Mouse (Mus musculus): Measurements from ENCODE around the gene Mpv17l2. TPM values are rescaled to one million over a fixed set of nuclear protein-coding genes. Genes with fewer than 3 reads are reported as not detected.

Gene Mpv17l2
- polyA plus RNA-seq, 1 experiment from 2014 or later, result 46.1 TPM

Small RNA genes lying within 50 kb of the gene (microRNA-seq; reads per million reads assigned to microRNA genes)
- 1.0 reads per million for gene Mir7240

Other genes with a start within 250 kb of the Mpv17l2 start
- gene Fkbp8, start 233.2 kb downstream of the Mpv17l2 start, polyA plus RNA-seq (2015; fragmentation: Nextera tagmentation; extraction: Ambion mirVana), result 295 and 322 TPM in 2 replicates
- 58.5 and 64.5 TPM in 2 replicates for gene Kxd1, start 233.0 kb downstream of the Mpv17l2 start, polyA plus RNA-seq (2015; fragmentation: Nextera tagmentation; extraction: Ambion mirVana)
- gene Ell, start 221.5 kb downstream of the Mpv17l2 start, polyA plus RNA-seq (2015; fragmentation: Nextera tagmentation; extraction: Ambion mirVana), result 20.3 and 23.8 TPM in 2 replicates
- 180 and 198 TPM in 2 replicates for gene Isyna1, start 166.6 kb downstream of the Mpv17l2 start, polyA plus RNA-seq (2015; fragmentation: Nextera tagmentation; extraction: Ambion mirVana)
- gene Ssbp4, start 152.1 kb downstream of the Mpv17l2 start, polyA plus RNA-seq (2015; fragmentation: Nextera tagmentation; extraction: Ambion mirVana), result 135 and 145 TPM in 2 replicates
- gene Lrrc25, start 144.8 kb downstream of the Mpv17l2 start, polyA plus RNA-seq (2015; fragmentation: Nextera tagmentation; extraction: Ambion mirVana), result 2.5 TPM in 2 replicates
- 0.46 and 0.77 TPM in 2 replicates for gene Gdf15, start 128.5 kb downstream of the Mpv17l2 start, polyA plus RNA-seq (2015; fragmentation: Nextera tagmentation; extraction: Ambion mirVana)
- 65.5 and 75.3 TPM in 2 replicates for gene Pgpep1, start 100.6 kb downstream of the Mpv17l2 start, polyA plus RNA-seq (2015; fragmentation: Nextera tagmentation; extraction: Ambion mirVana)
- gene Lsm4, start 87.7 kb downstream of the Mpv17l2 start, polyA plus RNA-seq (2015; fragmentation: Nextera tagmentation; extraction: Ambion mirVana), result 291 and 295 TPM in 2 replicates
- 59.9 and 68.1 TPM in 2 replicates for gene Jund, start 62.0 kb downstream of the Mpv17l2 start, polyA plus RNA-seq (2015; fragmentation: Nextera tagmentation; extraction: Ambion mirVana)
- 0.03 and 0.09 TPM in 2 replicates for gene Iqcn, start 57.5 kb downstream of the Mpv17l2 start, polyA plus RNA-seq (2015; fragmentation: Nextera tagmentation; extraction: Ambion mirVana)
- gene Gm3336, start 42.4 kb downstream of the Mpv17l2 start, polyA plus RNA-seq (2015; fragmentation: Nextera tagmentation; extraction: Ambion mirVana), result 0.55 and 0.83 TPM in 2 replicates
- gene Pde4c, start 37.2 kb downstream of the Mpv17l2 start, polyA plus RNA-seq (2015; fragmentation: Nextera tagmentation; extraction: Ambion mirVana), result 7.6 and 9.4 TPM in 2 replicates
- 15.5 and 18.6 TPM in 2 replicates for gene Rab3a, start 6.3 kb downstream of the Mpv17l2 start, polyA plus RNA-seq (2015; fragmentation: Nextera tagmentation; extraction: Ambion mirVana)
- 58.0 and 66.9 TPM in 2 replicates for gene Pik3r2, start 15.8 kb upstream of the Mpv17l2 start, polyA plus RNA-seq (2015; fragmentation: Nextera tagmentation; extraction: Ambion mirVana)
- 12.9 and 18.1 TPM in 2 replicates for gene Mast3, start 44.1 kb upstream of the Mpv17l2 start, polyA plus RNA-seq (2015; fragmentation: Nextera tagmentation; extraction: Ambion mirVana)
- gene Il12rb1, start 47.5 kb upstream of the Mpv17l2 start, polyA plus RNA-seq (2015; fragmentation: Nextera tagmentation; extraction: Ambion mirVana), result 0.09 and 0.12 TPM in 2 replicates
- gene Arrdc2, start 78.8 kb upstream of the Mpv17l2 start, polyA plus RNA-seq (2015; fragmentation: Nextera tagmentation; extraction: Ambion mirVana), result 5.0 and 6.5 TPM in 2 replicates
- gene Kcnn1, start 102.3 kb upstream of the Mpv17l2 start, polyA plus RNA-seq (2015; fragmentation: Nextera tagmentation; extraction: Ambion mirVana), result 2.6 and 2.9 TPM in 2 replicates
- 115 and 123 TPM in 2 replicates for gene Ccdc124, start 113.0 kb upstream of the Mpv17l2 start, polyA plus RNA-seq (2015; fragmentation: Nextera tagmentation; extraction: Ambion mirVana)
- gene Slc5a5, start 131.8 kb upstream of the Mpv17l2 start, polyA plus RNA-seq (2015; fragmentation: Nextera tagmentation; extraction: Ambion mirVana), result 0.06 and 0.25 TPM in 2 replicates
- gene Rpl18a, start 136.5 kb upstream of the Mpv17l2 start, polyA plus RNA-seq (2015; fragmentation: Nextera tagmentation; extraction: Ambion mirVana), result 4,326 and 4,329 TPM in 2 replicates
- 49.7 and 58.9 TPM in 2 replicates for gene Map1s, start 145.0 kb upstream of the Mpv17l2 start, polyA plus RNA-seq (2015; fragmentation: Nextera tagmentation; extraction: Ambion mirVana)

Measured in kidney, embryonic 15.5 days (tissue).